Mouse (Mus musculus) cortical plate, adult 2 months (tissue): ENCODE data around the gene Glo1. TPM values are rescaled to one million over a fixed set of nuclear protein-coding genes. Genes with fewer than 3 reads are reported as not detected.
"Not testable (repeated sequence)": the region's sequence is repeated elsewhere in the genome, so short reads cannot be mapped to it uniquely, and the experiment has no call there.

Experiments
- H3K27ac ChIP-seq: fragments of 200-500 bp; 2 replicates; pipeline ENCODE4 v1.5.1; 2012; ENCODE audit warnings: low read length, control low read depth, inconsistent platforms; ENCODE audit not compliant: insufficient read depth
- H3K4me1 ChIP-seq: fragments of 200-500 bp; 2 replicates; pipeline ENCODE4 v1.6.1; 2011; ENCODE audit warnings: low read length; ENCODE audit not compliant: control insufficient read depth, insufficient read depth
- H3K4me3 ChIP-seq: fragments of 200-500 bp; 2 replicates; pipeline ENCODE4 v1.5.1; 2011; ENCODE audit warnings: mild to moderate bottlenecking, low read length, control low read depth; ENCODE audit not compliant: insufficient read depth
- CTCF ChIP-seq: fragments of 200-500 bp; IDR thresholded peaks from 2 replicates; pipeline ENCODE4 v1.5.1; 2011; ENCODE audit warnings: mild to moderate bottlenecking, control low read depth, low read length; ENCODE audit not compliant: insufficient read depth; ENCODE audit errors: extremely low read depth
- POLR2A ChIP-seq: fragments of 200-500 bp; IDR thresholded peaks from 2 replicates; pipeline ENCODE4 v1.6.1; 2011; ENCODE audit warnings: mild to moderate bottlenecking, low read length, control low read depth; ENCODE audit not compliant: insufficient read depth; ENCODE audit errors: extremely low read depth
- polyA plus RNA-seq: library from polyadenylated mRNA; depleted of rRNA; stranded (reverse); fragments of >200 nt; gene quantifications from 2 replicates; pipeline ENCODE4 v1.2.3, GENCODE M21; 2012

The Glo1 gene
- polyA plus RNA-seq, 1 experiment, result 115 TPM

- H3K4me3 ChIP-seq, result no peak overlapping the region
- H3K27ac ChIP-seq, result no peak overlapping the region
- no peaks in the 10 kb centered on the region for H3K4me1 ChIP-seq
- TF ChIP-seq CTCF (no peak), POLR2A (no peak)
These were observed 22.1 kb upstream of the Glo1 start for GRCm38 (mm10) chr17:30648770-30649169.

GRCm38 (mm10) chr17:30640896-30641295 lies 14.2 kb upstream of the Glo1 start:
- H3K4me1 ChIP-seq, result no peaks in the 10 kb centered on the region
- no peak for TF ChIP-seq CTCF
- TF ChIP-seq POLR2A, result no peak
- no peak overlapping the region for H3K4me3 ChIP-seq
- no peak overlapping the region for H3K27ac ChIP-seq

- no peak overlapping the region for H3K27ac ChIP-seq
- no peaks in the 10 kb centered on the region for H3K4me1 ChIP-seq
- no peak overlapping the region for H3K4me3 ChIP-seq
- TF ChIP-seq POLR2A, result no peak
- no peak for TF ChIP-seq CTCF
These were observed 12.3 kb upstream of the Glo1 start for GRCm38 (mm10) chr17:30638996-30639395.

- TF ChIP-seq CTCF (no peak), POLR2A (no peak)
- H3K4me3 ChIP-seq, result no peak overlapping the region
These were observed 11.0 kb upstream of the Glo1 start for GRCm38 (mm10) chr17:30637714-30638113.

GRCm38 (mm10) chr17:30635367-30635766 lies 8.7 kb upstream of the Glo1 start:
- H3K4me1 ChIP-seq, result no peaks in the 10 kb centered on the region

More at GRCm38 (mm10) chr17:30637714-30638113, 11.0 kb upstream of the Glo1 start:
- Histone ChIP-seq H3K27ac (no peak overlapping the region), H3K4me1 (no peaks in the 10 kb centered on the region)

GRCm38 (mm10) chr17:30624132-30624531 lies 2.5 kb downstream of the Glo1 start, which contains the start of gene Dnah8:
Gene Dnah8, plus strand, starts transcription at chr17:30624354.
- not testable (repeated sequence) for H3K4me3 ChIP-seq, H3K4me1 ChIP-seq, H3K27ac ChIP-seq

More at GRCm38 (mm10) chr17:30635367-30635766, 8.7 kb upstream of the Glo1 start:
- TF ChIP-seq CTCF, result no peak
- TF ChIP-seq POLR2A, result no peak
- no peak overlapping the region for H3K27ac ChIP-seq
- H3K4me3 ChIP-seq, result no peak overlapping the region

GRCm38 (mm10) chr17:30623200-30623599 lies 3.5 kb downstream of the Glo1 start:
- Histone ChIP-seq H3K4me3 (no peak overlapping the region), H3K4me1 (no peaks in the 10 kb centered on the region), H3K27ac (no peak overlapping the region)
- TF ChIP-seq POLR2A, result no peak
- TF ChIP-seq CTCF, result no peak

GRCm38 (mm10) chr17:30621450-30621849 lies 5.2 kb downstream of the Glo1 start:
- H3K27ac ChIP-seq, result no peak overlapping the region
- no peak for TF ChIP-seq POLR2A
- TF ChIP-seq CTCF, result no peak
- H3K4me3 ChIP-seq, result no peak overlapping the region
- H3K4me1 ChIP-seq, result no peaks in the 10 kb centered on the region

GRCm38 (mm10) chr17:30620548-30620947 lies 6.1 kb downstream of the Glo1 start:
- TF ChIP-seq POLR2A, result no peak
- Histone ChIP-seq H3K4me3 (no peak overlapping the region), H3K27ac (no peak overlapping the region), H3K4me1 (no peaks in the 10 kb centered on the region)

GRCm38 (mm10) chr17:30619153-30619552 lies 7.5 kb downstream of the Glo1 start:
- no peaks in the 10 kb centered on the region for H3K4me1 ChIP-seq
- no peak overlapping the region for H3K27ac ChIP-seq
- no peak overlapping the region for H3K4me3 ChIP-seq
- TF ChIP-seq CTCF (no peak), POLR2A (no peak)

GRCm38 (mm10) chr17:30618136-30618891 lies 8.4 kb downstream of the Glo1 start:
- no peak overlapping the region for H3K27ac ChIP-seq

More at GRCm38 (mm10) chr17:30618136-30618891, 8.4 kb downstream of the Glo1 start:
- Histone ChIP-seq H3K4me3 (no peak overlapping the region), H3K4me1 (no peaks in the 10 kb centered on the region)
- no peak for TF ChIP-seq POLR2A
- TF ChIP-seq CTCF, result no peak
